Mouse (Mus musculus) adrenal gland, adult 8-10 months (tissue): ENCODE results near the gene Igdcc3. TPM values are rescaled to one million over a fixed set of nuclear protein-coding genes. Genes with fewer than 3 reads are reported as not detected.

ENCODE experiments used
- DNase-seq: peaks from one replicate; pipeline ENCODE4 v3.0.0; 2022
- total RNA-seq, 4 experiments: library from RNA; stranded (reverse); gene quantifications; 2 replicates each; pipeline ENCODE4 v1.2.4; 2022

Igdcc3 gene
- total RNA-seq, 4 experiments from 2014 or later = 0.84 to 4.0 (median 2.4) TPM

- no peak for DNase-seq
These were observed 36.9 kb downstream of the Igdcc3 start for GRCm38 (mm10) chr9:65177912-65178311.

GRCm38 (mm10) chr9:65178336-65179213 lies 37.6 kb downstream of the Igdcc3 start:
- DNase-seq = no peak

DNA sequence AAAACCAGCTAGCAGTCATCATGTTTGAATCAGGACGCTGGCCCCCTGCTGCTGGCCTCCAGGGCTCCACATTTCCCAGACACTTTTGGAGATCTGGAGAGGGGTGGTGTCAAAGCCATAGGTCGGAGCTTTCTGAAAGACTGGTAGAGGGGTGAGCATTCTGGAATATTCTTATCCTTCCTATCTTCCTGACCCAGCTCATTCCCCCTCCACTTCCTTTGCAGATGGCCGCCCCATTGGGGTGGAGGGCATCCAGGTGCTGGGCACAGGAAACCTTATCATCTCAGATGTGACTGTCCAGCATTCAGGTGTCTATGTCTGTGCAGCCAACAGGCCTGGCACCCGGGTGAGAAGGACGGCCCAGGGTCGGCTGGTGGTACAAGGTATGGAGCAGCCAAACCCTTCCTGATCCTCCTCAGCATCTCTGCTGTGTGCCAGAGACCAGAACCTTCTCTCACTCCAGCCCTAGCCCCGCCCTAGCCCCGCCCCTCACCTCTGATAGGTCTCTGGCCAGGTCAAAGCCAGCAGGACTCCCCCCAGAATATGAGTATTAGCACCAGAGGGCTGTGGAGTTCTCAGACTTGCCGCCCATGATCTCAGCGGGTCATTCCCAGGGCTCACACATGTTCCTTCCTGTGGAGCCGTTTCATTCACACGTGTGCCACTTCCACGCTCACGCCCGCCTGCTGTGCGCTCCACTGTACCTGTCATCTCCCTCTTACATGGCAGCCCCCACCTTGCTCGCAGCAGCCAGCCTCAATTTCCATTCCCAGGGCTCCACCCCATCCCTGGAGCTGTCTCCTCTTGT lies 39.0 kb downstream of the Igdcc3 start:
- no peak for DNase-seq

GRCm38 (mm10) chr9:65188599-65188998 lies 47.6 kb downstream of the Igdcc3 start:
- peak; percentile 76 for DNase-seq

DNA sequence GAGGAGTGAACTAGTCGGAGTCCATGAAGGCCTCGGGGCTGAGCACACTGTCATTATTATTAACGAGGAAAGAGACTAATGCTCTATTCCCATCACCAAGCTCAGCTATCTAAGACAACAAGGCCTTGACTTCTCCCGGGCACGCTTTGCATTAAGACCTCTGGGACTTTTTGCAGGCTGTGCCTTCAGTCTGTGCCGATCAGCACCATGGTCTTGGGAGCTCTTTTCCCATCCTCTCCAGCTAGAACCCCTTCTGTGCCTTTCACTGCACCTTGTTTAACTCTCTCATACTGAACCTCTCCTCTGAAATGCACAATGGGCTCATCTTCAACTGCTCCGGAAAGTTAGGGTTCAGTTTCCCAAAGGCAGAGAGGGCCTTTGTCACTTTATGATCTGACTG lies 49.3 kb downstream of the Igdcc3 start:
- DNase-seq = no peak

DNA sequence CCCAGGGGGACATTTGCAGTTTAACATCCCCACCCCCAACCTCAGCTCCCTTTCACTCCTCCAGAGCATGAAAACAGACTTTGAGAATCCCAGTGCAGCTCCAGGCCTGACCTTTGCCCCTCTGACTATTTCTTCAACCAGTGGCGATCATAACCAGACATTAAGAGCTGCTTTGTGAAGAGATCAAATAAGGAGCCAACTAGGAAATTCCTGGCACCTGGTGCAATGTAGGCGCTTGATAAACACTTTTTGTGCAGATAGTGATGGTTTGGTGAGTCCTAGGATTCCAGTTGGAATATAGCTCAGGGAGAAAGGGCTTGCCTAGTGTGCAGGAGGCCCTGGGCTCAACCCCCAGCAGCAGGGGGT lies 50.4 kb downstream of the Igdcc3 start:
- DNase-seq = no peak

DNA sequence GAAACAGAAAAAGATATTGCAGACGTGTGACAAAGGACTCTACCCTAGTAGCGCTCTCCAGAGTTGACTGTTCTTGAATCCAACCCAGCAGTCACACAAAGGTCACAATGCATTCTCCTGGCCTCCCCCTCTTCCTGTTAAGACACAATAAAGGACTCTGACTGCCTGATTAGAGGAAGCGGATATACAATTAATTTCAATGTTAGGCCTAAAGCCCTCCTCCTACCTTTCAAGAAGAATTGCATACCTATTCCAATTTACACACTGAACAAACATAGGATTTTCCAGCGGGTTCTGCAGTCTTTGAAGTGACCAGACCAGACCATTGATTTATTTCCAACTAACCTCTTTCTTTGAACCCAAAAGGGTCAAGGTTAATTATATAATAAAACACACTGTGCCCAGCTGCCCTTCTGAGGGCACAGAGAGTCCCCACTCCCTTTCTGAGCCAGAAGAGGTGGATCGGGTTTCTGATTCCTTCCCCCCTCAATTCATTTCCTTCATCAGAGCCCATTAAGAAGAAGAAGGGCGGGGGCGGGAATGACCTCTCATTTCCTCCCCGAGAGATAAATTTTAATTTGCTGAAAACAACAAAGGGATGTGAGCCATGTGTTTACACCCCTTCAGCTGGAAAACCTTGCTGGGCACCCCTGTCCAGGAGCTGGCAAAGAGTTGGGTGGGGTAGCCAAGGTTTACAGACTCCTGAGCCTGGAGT lies 50.9 kb downstream of the Igdcc3 start:
- DNase-seq = no peak

DNA sequence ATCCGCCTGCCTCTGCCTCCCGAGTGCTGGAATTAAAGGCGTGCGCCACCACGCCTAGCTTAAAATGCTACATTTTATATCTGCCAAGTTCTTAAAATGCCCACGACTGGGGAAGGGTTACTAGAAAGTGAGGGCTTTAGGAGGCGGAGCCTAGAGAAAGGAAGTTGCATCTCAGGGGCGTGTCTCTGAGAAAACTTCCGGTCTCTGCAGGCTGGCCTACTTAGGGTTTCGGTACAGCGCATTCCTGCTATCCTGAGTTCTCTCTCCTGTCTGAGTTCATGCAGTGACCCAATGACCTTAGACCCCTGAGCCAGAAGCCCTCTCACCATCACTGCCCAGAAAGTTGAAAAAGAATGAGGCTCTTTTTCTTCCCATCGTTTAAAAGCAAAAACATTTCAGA lies 52.2 kb downstream of the Igdcc3 start:
- no peak for DNase-seq

DNA sequence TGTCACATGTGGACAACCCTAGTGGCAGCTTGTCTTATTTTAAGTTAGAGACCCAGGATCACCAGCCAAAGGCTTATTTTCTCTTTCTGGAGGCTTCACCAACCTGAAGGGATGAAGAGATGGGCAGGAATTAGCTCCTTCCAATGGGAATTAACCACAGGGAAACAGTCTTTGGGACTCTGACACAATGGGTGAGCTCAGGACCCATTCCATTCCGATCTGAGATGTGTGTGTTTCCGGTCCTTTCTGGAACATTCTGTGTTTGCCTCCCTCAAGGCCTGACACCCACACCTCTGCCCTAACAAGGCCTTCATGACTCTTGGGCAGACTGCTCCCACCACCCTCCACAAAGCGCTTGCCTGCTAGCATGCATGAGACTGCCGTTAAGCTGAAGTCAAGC lies 54.1 kb downstream of the Igdcc3 start, which contains the start of gene Parp16:
Gene Parp16 (plus strand): TSS at position 301 of the 400 bp plus-strand sequence.
- no peak for DNase-seq

- DNase-seq = peak; percentile 87
These were observed 54.6 kb downstream of the Igdcc3 start for GRCm38 (mm10) chr9:65195621-65195981.

GRCm38 (mm10) chr9:65195982-65196737 lies 55.2 kb downstream of the Igdcc3 start:
- DNase-seq = no peak

- DNase-seq = peak; percentile 91
These were observed 56.0 kb downstream of the Igdcc3 start for GRCm38 (mm10) chr9:65196738-65197569.

DNA sequence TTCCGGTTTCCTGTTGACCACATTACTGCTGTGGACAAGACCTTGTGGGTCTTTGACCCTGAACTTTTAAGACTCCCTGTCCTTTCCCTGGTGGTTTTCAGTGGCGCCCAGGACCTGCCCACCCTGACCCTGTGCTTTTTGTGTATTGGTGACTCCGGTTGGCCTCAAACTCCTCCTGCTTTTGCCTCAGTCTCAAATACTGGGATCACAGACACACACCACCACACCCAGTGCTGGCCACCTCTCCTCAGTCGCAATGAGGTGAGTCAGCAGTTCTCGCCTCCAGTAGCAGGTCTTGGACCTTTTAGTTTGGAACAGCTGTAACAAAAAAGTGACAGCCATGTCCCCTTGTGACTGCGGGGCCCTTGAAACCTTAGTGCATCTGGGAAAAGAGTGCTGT lies 56.8 kb downstream of the Igdcc3 start:
- DNase-seq = no peak

- DNase-seq = no peak
These were observed 58.7 kb downstream of the Igdcc3 start for GRCm38 (mm10) chr9:65199723-65200122.

DNA sequence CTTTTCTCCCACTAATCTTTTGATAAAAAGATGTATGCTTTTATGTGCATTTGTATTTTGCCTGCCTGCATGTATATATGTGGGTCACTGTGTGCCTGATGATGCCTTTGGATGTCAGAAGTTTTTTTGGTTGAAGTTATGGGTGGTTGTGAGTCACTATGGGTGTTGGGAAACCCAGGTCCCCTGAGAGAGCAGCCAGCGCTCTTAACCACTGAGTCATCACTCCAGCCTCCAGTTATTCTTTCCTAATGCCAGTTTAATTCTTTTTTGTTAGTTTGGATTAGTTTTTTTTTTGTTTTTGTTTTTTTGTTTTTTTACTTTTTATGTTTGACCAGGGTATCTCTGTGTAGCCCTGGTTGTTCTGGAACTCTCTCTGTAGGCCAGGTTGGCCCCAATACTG lies 59.6 kb downstream of the Igdcc3 start:
- peak; percentile 74 for DNase-seq

DNA sequence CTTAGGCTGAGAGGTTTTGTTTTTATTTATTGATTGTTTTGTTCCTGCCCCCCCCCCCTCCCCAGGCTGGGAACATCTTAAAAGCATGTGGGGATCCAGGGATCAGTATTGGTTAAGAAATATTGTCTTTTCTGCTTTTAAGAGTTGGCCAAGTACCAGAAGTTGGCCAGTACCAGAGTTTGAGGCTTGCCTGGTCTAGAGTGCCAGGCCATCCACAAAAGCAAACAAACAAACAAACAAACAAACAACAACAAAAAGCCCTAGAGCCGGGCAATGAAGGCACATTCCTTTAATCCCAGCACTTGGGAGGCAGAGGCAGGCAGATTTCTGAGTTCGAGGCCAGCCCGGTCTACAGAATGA lies 60.0 kb downstream of the Igdcc3 start:
- DNase-seq = no peak

GRCm38 (mm10) chr9:65201381-65202164 lies 60.6 kb downstream of the Igdcc3 start:
- DNase-seq = peak; percentile 75

DNA sequence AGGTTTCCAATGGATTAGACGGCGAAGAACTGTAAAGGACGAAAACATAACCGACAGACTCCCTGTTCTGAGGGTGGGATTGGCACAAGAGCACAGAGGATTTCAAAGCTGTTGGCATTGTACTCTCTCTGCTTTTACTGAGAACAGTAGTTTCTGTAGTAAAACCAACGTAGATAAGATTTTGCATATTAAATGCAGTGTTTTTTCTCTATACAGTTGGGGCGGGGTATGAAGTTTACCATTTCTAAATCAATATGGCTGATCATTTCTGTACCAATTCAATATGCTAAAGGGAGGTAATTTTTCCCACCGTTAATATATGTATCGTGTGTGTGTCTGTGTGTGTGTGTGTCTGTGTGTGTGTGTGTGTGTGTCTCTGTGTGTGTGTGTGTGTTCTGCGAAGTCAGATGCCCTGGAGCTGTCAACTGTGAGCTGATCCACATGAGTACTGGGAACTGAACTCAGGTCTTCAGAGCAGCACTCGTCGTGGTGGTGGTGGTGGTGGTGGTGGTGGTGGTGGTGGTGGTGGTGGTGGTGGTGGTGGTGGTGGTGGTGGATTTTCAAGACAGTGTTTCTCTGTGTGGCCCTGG lies 61.3 kb downstream of the Igdcc3 start:
- no peak for DNase-seq

GRCm38 (mm10) chr9:65205049-65205815 lies 64.2 kb downstream of the Igdcc3 start:
- DNase-seq = no peak
